Mouse (Mus musculus): Measurements from ENCODE around the gene Anapc11. TPM values are rescaled to one million over a fixed set of nuclear protein-coding genes. Genes with fewer than 3 reads are reported as not detected.

Anapc11 gene
- total RNA-seq, 2 experiments from 2014 or later: 86.0 to 102 TPM

DNA sequence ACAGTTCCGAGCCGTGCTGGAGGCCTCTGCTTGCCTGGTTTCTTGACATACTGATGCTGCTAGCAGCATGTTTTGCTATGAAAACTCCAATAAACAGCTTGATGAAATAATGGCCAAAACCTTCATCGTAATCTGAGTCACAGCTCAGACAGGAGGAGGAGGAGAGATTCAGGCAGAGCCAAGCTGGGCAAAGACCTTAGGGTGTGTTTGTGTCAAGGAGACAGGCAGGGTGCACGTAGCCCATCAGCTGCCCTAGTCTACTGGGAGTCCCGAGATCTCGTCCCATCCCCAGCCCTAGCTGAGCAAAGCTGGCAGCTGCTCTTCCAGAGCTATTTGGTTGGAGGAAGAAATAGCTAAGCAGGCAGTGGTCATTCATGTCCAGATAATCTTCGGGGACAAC lies 7.4 kb downstream of the Anapc11 start:
- DNase-seq: no peak

DNA sequence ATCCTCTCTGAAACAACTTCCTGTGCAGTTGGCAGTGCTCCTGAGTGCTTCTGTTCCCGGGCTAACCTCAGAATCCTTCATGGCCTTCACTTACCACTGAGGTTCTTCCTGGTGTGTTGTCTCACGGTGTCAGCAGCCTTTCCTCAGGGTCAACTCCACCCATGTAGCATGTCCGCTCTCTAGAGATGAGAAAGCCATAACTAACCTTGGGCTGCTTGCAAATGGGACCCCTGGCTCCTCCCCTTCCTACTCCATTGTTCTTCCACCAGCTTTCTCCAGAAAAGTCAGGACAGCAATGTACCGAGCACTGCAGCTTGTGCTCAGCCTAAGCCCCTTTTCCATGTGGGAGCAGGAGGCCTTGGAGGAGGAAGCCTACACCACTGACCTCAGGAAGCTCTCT lies 8.5 kb downstream of the Anapc11 start:
- peak in 1 of 2 experiments; percentile 39 for DNase-seq

- DNase-seq: no peak
Measured at GRCm38 (mm10) chr11:120608241-120609034, 10.2 kb downstream of the Anapc11 start, which contains the start of gene Npb. Gene Npb, plus strand, starts transcription at chr11:120608477.

DNA sequence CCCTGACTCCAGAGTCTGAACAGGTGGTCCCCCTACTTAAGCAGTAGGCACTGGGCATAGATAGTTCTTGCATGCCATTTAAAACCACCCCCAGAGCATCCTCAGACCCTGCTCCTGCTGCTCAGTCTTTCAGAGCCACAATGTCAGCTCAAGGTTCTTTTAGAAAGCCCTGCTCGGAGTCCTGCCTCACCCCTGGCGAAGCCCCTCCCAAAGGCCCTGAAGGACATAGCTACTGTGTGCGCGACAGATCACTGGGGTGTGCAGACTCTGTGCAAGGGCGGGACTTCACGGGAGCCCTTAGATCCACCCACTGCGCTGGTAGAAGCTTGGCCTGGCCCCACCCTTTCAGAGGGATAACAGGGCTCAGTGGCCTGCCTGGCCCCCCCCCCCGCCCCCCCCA lies 11.0 kb downstream of the Anapc11 start:
- peak; percentile 76 to 77 for DNase-seq

DNA sequence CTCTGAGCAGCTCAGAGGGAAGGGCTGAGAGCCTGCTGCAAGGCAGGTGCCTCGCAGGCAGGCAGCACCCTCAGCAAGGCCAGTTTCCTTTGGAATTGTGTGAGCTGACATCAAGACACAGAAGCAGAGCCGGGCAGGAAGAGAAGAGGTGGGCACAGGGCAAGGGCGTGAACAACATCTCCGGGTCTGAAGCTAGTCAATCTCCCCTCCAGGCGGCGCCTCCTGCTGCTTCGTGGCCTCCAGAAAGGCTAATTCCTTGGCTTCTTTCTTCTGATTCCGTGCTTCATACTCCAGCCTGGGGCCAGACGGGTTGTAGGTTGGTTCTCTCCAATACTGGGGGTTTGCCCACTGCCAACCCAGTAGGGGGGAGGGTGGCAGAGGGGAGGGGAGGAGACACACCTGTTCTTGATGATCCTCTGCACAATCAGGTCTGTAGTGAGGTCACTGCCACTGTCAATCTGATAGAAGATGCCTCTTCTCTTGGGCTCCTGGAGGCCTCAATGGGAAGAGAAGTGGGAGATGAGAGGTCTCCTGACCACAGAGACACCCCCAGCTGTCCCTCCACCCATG lies 12.3 kb downstream of the Anapc11 start:
- no peak for DNase-seq

DNA sequence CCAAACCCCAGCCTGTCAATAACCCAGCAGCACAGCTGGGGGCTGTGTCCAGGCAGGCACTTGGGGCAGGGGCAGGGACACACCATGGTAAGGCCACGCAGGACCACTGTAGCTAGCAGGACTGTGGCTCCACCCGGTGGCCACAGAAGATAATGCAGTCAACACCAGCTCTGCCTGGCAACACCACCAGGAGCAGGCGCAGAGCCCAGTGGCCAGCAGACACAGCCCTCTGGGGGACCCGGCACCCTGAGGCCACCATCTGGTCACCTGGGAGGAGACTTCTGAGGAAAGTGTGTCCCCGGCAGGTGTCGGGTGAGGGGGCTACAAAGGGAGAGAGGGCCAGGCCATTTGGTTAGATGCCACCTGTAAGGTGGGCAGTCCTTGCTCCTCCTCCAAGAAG lies 14.5 kb downstream of the Anapc11 start:
- peak; percentile 81 to 82 for DNase-seq

DNA sequence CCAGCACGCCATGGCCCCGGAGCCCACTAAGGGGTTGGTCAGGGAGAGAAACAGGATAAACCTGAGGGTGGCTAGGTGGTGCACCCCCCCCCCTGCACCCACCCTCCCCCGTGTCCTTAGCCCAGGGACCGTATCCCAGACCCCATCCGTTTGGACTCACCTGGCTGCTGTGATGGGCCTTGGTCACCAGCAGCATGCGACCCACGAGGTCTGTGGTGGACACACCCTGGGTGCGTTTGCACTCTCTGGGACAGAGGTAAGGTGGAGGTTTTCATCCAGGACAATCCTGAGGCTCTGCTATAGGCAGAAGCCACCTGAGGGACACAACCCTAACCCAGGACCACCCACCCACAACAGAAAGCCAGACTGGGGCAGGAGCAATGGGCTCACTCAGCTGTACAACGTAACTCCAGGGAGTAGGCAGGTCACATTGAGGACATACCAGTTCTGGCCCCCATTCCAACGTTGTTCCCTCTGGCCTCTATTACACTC lies 15.3 kb downstream of the Anapc11 start:
- DNase-seq: no peak

- DNase-seq: no peak
Measured at GRCm38 (mm10) chr11:120613976-120614375, 15.8 kb downstream of the Anapc11 start.

DNA sequence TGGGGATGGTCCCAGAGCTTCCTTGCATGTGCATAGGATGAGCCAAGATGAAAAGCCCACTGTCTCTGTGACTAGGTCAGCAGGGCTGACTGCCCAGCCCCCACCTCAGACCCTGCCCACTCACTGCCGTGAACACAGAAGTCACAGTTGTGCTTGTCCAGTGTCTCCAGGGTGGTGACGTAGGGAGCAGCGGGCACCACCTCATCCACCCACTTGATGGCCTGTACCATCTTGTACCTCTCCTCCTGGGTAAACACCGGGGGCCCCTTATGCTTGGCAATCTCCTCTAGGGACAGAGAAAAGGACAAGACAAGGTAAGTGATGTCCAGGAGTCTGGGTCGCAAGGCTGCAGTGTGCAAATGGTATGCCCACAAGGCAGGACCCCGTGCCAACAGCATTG lies 16.9 kb downstream of the Anapc11 start:
- DNase-seq: no peak

DNA sequence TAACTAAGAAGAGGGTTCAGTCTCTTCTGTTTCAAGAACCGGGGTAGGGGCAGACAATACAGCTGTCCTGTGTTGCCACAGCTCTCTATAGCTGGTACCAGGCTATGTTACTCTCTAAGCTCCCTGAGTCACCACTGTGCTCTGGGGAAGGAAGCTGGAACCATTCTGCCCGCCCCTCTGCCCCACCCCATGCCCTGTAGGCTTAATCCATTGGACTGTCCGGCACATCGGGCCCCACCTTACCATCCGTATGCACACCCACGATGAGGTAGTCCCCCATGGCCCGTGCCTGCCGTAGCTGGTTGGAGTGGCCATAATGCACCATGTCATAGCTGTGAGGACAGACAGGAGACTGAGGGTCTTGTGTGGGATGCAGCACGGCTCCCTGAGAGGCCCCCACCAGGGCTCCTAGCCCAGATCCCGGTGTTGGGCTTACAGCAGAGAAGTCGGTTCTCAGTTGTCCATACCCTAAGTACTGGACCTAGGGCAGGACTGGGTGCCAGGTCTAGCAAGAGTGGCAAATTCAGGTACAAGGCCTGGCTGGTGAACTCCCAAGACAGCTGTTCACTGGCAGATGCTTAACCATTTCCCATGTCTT lies 17.5 kb downstream of the Anapc11 start:
- DNase-seq: no peak

DNA sequence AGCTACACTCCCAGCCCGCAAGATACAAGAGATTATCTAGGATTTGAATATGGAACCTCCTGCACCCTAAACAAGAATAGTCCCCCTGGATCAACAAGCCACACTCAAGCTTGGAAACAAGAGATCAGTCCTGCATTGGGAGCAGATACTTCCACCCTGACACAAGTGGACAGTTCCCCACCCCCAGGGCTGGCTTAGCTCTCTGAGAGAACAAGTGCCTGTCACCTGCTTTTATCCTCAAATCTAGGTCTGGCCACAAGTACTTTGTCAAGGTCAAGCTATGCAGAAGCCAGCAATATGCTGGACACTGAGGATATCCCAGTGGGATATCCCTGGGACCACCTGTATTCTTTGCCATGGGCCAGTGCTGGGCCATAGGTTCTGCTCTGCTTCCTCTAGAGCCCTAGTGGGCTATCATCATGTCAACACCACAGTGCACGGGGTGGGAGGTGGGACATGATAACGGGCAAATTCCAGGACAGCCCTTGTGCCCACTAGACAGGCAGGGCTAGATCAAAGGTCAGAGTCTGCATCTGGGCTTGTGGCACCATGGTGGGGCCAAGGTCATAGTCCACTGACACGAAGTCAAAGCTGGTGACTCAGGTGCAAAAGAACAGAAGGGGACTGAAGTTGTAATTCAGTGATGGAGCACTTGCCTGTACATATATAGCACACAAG lies 18.5 kb downstream of the Anapc11 start:
- peak in 1 of 2 experiments; percentile 44 for DNase-seq

GRCm38 (mm10) chr11:120617519-120618112 lies 19.4 kb downstream of the Anapc11 start, which contains the start of gene Pcyt2:
Gene Pcyt2, minus strand, starts transcription at chr11:120617936.
- peak; percentile 96 to 98 for DNase-seq

- DNase-seq: peak in 1 of 2 experiments; percentile 28
Measured at GRCm38 (mm10) chr11:120618619-120619535, 20.7 kb downstream of the Anapc11 start.

DNA sequence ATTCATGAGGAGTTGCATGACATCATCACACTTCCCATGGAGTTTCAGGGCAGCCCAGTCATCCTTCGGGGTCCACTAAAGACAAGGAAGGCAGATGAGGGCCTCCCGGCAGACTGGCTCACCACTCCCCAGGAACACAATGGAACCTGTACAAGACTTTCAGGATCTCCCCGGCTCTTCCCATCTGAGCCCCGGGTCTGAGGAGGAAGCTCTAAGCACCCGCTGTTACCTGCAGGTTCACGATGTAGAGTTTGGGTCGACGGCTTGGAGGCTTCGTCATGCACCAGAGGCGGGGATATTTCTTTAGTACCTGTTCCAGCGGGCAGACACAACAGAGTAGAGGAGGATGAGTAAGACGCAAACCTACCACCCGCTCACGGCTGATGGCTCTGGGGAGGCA lies 22.0 kb downstream of the Anapc11 start:
- DNase-seq: no peak

GRCm38 (mm10) chr11:120622805-120623204 lies 24.6 kb downstream of the Anapc11 start:
- DNase-seq: peak; percentile 57 to 72

DNA sequence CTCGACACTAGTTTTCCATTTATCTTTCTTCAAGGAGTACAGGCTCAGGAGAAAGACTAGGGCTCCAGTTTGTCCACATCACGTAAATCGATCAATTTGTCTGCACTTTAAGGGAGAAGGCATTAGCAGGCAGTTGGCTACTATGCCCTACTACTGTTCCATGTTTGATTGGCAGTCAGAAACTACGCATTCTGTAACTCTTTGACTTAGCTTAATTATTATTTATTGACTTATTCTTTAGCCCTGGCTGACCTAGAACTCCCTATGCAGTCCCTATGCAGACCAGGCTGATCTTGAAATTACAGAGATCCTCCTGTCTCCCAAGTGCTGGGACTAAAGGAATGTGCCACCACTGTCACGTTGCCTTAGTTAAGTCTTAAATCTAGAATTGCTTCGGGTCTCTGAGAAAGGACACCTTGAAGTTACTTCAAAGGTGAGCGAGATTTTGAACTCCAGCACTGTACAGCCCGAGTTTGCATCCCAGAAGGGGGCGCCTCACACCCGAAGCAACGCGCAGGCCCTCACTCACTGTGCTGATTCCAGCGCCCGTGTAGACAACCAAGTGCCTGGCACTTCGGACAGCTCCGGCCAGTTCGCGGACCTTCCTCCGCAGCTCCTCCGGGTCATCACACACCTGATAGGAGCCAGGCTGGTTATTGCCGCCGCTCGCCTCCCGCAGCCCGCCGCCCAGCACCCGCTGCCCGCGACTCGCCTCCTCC lies 25.9 kb downstream of the Anapc11 start:
- peak; percentile 83 to 84 for DNase-seq

DNA sequence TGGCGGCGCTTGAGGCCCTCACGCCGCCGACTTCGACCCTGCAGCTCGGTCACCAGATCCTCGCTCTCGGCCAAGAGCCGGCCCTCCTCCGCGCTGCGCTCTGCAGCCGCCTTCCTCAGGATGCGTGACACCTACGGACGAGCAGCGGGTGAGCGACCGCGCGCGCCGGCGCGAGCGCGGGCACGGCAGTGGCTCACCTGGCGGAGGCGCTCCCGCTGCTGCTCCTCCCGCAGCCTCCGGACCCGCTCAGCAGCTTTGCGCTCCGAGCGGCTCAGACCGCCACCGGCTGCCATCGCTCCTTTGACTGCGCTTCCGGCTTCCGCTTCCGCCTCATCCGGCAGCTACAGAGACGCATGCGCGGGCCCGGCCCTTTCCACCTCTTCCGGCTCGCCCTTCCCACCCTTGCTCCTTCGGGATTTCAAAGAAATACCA lies 26.5 kb downstream of the Anapc11 start:
- DNase-seq: peak; percentile 91 to 94

GRCm38 (mm10) chr11:120625152-120625775 lies 27.0 kb downstream of the Anapc11 start, which contains the start of gene Sirt7:
Gene Sirt7, minus strand, starts transcription at chr11:120625240.
- no peak for DNase-seq

DNA sequence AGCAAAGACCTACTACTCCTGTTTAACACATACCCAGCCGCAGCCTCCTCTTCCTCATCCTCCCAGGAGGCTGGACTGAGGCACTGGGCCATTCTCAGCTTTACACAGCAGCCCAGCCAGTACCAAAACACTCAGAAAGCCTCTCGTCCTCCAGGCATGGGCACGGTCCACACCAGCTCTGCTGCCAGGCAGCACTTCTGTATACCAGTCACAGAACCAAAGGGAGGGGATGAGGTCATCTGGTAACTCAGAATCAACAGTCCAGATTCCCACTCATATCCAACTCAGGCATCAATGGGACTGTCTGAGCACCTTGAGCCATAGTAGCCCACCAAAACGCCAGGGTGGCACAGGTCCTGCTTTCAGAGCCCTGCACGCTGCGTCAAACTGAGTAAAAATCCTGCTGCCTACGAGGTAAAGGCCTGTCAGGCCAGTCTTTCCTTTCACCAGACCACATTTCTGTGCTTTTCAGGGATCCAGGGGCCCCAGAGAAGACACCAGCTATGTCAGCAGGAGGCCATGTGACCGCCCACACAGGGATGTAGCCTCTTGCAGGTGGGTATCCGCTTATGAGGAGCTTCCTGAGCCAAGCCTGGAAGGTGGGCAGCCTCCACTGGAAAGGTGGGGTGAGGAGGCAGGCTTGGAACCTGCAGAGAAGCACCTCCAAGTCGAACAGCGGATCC lies 28.7 kb downstream of the Anapc11 start:
- no peak for DNase-seq
